Mouse (Mus musculus) gastrocnemius, postnatal 14 days (tissue): ENCODE measurements at regions not wholly inside any gene's neighbourhood (a gene's known extent, or its start where the extent isn't known, plus 50 kb on each side); places are given as distances from the start of the nearest gene placed in this dataset.

Experiments
- DNase-seq: peaks from one replicate; pipeline ENCODE4 v3.0.0; 2021; ENCODE audit warnings: mixed read lengths
- intact Hi-C: fragments of 180-260 bp; cut with DNase I; formaldehyde crosslinking; loops from one replicate; pipeline ENCODE4 v1.15.1; 2025; ENCODE audit warnings: low total_unique reads

DNA sequence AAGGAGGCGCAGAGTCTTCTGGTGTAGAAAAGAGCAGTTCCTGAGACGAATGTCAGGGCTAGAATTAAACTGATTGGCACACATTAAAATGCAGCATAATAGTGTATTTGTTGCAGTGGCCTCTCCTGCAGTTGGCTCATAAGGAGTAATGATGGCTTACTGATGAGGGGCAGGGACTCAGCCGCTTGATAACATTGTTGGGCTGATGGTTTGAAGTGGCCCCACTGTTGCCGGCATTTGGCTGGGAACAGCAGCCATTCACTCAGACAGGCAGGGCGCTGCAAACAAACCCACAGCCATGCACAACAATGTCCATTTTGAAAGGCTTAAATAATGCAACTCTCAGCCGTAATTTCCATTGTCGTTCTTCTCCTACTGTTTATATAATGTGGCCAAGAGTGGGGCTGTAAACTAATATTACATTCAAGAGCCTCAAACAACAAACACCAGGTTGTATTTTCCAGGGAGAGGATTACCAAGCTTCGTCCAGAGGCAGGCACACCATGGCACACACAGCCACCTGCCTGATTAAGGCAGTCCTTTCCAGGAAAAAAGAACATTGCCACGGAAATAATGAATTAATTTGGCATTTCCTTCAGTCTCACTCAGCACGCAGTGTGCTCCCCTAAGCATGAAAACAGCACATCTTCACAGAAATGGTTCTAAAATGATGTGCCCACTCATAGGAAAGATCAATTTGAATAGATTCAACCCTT lies 374.1 kb downstream of the Nedd1 start:
- DNase-seq: no peak
- intact Hi-C loops: no loop called here

DNA sequence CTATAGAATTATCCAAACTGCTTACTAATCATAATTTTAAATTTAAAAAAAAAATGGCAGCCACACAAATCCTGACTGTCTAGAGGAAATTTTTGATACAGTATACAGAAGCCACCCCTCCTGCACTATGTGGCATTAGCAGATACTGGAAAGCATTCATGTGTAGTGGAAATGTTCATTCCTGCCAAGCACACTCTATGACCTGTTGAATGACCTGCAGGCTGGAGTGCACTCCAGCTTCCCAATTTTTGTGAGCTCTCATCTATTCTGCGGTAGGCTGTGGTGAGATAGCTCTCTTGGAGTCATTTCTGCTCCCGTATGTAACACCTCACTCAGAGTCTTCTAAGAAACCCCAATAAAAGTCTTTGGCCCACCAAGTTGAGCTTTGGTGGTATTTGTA lies 382.5 kb downstream of the Nedd1 start:
- DNase-seq: no peak

GRCm38 (mm10) chr10:92336949-92337348 lies 385.3 kb downstream of the Nedd1 start:
- intact Hi-C loops: no loop called here
- DNase-seq: no peak

More for the DNA sequence above, 382.5 kb downstream of the Nedd1 start:
- intact Hi-C loops: no loop called here

GRCm38 (mm10) chr10:92336138-92336537 lies 386.1 kb downstream of the Nedd1 start:
- intact Hi-C loops: no loop called here
- DNase-seq: no peak

GRCm38 (mm10) chr10:92335141-92335540 lies 387.1 kb downstream of the Nedd1 start:
- no peak for DNase-seq
- intact Hi-C loops: no loop called here

DNA sequence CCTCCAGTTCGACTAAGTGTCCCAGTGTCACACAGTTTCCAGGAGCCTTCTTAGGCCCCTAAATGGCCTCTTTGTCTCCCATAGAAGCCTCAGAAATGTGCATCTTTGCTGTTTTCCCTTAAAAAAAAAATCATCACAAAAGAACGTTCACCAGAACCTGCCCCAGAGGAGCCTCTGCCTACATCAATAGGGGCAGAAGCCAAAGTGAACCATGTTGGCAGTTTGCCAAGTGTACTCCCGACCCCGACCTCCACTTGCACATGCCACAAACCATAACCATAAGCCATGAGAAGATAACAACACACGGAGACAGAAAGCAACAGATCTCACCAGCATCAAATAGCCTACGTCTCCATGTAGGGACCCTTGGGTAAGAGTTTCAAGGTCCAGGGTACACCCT lies 388.4 kb downstream of the Nedd1 start:
- DNase-seq: no peak
- intact Hi-C loops: no loop called here

DNA sequence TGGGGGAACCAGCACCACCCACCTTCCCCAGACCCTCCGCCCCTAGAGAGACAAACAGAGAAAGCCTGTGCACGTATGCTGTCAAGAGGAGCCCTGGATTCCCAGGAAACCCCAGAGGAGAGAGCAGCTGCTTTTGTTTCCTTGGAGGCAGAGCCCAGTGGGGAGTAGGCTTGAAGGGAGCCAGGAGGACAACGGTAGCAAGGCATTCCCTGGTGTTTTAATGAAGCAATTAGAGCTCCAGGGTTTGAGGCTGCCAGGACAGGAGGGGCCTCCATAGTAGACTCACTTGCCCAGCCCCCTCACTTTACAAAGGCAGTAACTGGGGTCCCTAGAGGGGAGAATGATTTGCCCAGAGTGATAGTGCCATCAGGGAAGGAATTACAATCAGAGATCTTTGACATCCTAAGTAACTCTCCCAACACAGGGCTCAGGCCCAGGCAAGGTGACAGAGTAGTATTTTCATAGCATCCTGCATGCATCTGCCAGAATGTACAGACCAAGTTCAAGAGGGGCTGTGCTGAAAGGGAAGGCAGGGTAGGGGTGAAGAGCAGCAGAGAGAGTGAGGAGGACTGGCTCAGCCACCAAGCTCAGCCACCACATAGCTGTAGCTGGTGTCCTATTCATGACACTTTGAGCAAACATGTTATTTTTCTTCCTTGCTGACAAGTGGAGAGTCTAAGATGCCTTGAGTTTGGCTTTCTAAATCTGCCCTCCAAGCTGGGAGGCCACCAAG lies 389.0 kb downstream of the Nedd1 start:
- no peak for DNase-seq
- intact Hi-C loops: no loop called here

DNA sequence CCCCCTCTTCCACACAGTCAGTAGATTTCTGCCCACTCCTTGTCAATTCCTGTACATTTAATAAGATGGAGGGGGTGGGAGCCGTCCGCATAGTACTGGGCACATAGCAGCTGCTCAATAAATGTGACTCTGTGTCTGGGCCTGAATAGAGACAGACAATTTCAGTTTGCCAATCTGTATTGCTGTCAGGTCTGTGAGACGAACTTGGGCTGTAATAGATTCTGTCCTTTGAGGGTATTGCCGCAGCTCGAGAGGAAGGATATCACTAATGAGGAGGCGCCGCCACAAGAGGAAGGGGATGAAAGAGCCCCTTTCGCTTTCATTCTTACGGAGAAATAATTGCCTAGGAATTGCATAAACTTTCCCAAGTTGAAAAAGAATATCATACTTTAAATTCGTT lies 392.1 kb downstream of the Nedd1 start:
- intact Hi-C loops: no loop called here
- no peak for DNase-seq

DNA sequence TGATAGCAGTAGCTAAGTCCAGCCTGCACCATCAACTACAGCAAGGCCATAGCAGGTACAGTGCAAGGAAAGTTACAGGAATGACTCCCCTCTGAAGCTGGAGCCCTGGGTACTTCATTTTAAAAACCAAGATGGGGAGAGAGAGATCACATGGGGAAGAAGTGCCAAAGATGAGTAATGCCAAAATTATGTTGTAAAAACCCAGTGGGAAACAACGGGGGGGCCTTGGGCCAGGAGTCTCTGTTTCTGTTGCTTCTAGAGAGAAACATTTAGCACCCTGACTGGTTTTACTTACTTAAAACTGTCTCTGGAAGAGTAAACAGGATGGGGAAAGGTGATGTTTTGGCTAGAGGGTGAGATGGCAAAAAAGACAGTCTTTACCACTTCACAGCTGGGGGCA lies 392.6 kb downstream of the Nedd1 start:
- intact Hi-C loops: no loop called here

DNA sequence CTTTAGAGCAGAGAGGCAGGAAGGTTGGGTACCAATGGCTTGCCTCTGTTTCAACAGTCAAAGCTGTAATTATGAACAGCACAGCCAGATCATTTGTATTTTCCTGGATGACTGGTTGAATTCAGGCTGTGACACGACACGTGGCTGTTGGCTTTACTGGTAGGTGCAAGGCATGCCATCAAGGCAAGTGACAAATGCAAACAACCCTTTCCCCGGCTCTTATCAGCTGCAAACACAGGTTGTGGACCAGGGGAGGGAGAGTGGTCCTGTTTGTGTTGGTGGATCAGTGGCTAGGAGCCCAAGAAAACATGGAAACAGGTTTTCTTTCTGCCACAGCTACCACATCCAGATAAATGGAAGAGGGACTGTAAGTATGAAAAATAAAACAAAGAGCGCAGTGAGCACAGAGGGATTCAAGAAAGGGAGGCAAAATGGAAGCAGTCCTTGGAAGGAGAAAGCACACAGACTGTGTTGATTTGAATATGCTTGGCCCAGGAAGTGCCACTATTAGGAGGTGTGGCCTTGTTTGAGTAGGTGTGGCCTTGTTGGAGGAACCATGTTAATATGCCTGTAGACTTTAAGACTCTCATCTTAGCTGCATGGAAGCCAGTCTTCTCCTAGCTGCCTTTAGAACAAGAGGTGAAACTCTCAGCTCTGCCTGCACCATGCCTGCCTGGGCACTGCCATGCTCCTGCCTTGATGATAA lies 396.8 kb downstream of the Nedd1 start:
- intact Hi-C loops: no loop called here
- no peak for DNase-seq

More for the DNA sequence above, 392.6 kb downstream of the Nedd1 start:
- no peak for DNase-seq

DNA sequence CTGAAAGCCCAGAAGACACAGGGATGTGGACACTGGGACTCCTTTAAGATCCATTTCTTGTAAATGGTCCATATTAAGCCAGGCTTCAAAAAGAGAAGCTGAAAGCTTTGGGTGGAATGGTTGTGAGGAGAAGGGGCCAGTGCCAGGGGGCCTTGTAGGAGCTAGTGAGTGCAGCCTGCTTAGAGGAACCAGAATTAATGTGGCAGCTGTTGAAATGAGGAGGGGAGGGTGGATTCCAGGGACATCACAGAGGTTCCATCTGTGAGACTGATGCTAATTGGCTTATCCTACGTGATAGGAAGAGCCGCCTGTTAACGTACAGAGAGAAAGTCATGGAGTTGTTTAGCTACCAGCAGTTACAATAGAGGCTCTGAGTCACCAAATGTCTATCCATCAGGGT lies 407.6 kb downstream of the Nedd1 start:
- DNase-seq: no peak

GRCm38 (mm10) chr10:92312278-92312677 lies 409.9 kb downstream of the Nedd1 start:
- DNase-seq: no peak
- intact Hi-C loops: no loop called here

More for the DNA sequence above, 407.6 kb downstream of the Nedd1 start:
- intact Hi-C loops: no loop called here

- DNase-seq: no peak
- intact Hi-C loops: loop anchor here (10.0 kb wide), 1 partner anchor 336 kb away; no protein-coding TSS in a partner anchor
Observed at GRCm38 (mm10) chr10:92308643-92309042, 413.6 kb downstream of the Nedd1 start.

DNA sequence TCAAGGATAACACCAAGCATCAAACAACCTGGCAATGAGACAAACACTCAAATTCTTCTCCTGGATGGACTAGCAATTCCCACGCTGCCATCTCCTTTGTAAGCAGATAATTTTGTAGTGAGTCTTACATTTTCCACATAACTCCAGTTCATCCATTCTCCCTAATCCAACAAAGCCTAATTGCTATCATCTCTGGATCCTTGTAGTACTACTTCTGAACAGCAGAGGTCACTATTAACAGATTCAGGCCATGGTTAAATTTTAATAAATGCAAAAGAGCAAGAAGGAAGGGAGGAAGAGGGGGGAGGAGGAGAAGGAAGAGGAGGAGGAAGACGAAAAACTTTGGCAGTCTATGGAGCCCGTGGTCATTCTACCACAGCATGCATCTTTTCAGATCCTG lies 414.4 kb downstream of the Nedd1 start:
- DNase-seq: no peak
- intact Hi-C loops: loop anchor here (2.0 to 10.0 kb wide), 2 partner anchors 337 to 711 kb away; no protein-coding TSS in a partner anchor

DNA sequence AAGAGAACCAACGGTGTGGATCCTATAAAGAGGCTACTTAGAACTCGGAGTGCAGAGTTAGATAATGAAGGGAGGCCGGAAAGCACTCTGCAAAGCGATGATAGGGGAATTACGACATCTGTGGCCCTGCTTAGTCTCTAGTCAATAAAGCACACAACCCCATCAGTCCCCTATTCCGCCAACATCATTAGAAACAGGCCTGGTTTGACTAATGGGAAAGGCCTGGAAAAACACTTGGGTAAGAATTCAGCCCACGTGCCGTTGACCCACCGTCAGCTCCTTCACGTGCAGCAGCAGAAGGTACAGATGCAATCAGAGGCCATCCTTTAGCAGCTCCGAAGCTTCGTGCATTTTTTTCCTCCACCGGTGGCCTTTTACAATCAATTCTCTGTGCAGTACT lies 423.5 kb downstream of the Nedd1 start:
- intact Hi-C loops: no loop called here
- DNase-seq: no peak

GRCm38 (mm10) chr10:92296837-92297236 lies 425.4 kb downstream of the Nedd1 start:
- DNase-seq: no peak

DNA sequence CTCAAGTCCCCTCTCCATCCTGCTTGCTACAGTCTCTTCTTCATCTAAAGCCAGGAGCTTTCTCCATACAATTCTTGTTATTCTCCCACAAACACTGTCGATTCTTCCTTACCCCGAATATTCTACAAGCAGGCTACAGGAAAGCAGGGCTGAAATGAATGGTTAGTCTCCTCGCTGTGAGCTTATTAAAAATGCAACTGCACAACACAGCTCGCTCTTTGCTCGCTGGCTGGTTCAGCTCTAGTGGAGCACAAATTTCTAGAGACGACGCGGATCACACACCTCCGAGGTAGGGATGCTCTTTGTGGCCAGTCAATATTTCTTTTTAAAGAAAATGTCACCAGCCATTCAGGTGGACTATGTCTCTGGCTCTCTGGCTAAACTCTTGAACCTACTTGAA lies 425.9 kb downstream of the Nedd1 start:
- no peak for DNase-seq
- intact Hi-C loops: no loop called here

More at GRCm38 (mm10) chr10:92296837-92297236, 425.4 kb downstream of the Nedd1 start:
- intact Hi-C loops: no loop called here

- DNase-seq: no peak
- intact Hi-C loops: no loop called here
Observed at GRCm38 (mm10) chr10:92293261-92293660, 429.0 kb downstream of the Nedd1 start.

DNA sequence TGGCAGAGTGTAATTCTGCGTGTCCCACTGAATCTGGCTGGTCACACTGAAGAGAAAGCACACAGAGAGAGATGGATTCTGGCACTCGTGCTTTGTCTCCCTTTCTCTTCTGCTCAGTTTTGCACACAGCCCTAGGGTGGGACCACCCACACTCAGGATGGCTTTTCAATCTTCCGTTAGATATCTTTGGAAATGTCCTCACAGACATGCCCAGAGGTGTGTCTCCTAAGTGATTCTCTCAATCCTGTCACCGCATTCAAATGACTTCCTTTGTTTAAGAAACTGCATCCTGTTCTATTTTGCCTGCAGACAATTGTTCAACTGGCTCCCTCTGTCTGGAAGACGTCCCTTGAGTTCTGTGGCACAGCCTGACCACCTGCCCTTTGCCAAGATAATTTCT lies 433.0 kb downstream of the Nedd1 start:
- no peak for DNase-seq
- intact Hi-C loops: no loop called here

- intact Hi-C loops: no loop called here
- DNase-seq: no peak
Observed at GRCm38 (mm10) chr10:92284231-92284630, 438.0 kb downstream of the Nedd1 start.
